Mouse (Mus musculus) cerebellum, adult 2 months (tissue): ENCODE measurements around the gene Immp1l.

Experiments
- CTCF ChIP-seq: fragments of 200-500 bp; IDR thresholded peaks from 2 replicates; pipeline ENCODE4 v1.5.1; 2011; ENCODE audit warnings: low read depth, mild to moderate bottlenecking, control low read depth, low read length, moderate library complexity, borderline replicate concordance; ENCODE audit not compliant: insufficient read depth
- POLR2A ChIP-seq: fragments of 200-500 bp; IDR thresholded peaks from 2 replicates; pipeline ENCODE4 v1.6.1; 2011; ENCODE audit warnings: low read length, control low read depth, borderline replicate concordance; ENCODE audit not compliant: insufficient read depth

GRCm38 (mm10) chr2:105890816-105891215 lies 13.6 kb upstream of the Immp1l start:
- TF ChIP-seq CTCF (no peak), POLR2A (no peak)
